Mouse (Mus musculus) liver, embryonic 14.5 days (tissue): ENCODE results near the gene Gm28961. TPM values are rescaled to one million over a fixed set of nuclear protein-coding genes. Genes with fewer than 3 reads are reported as not detected.
"Not testable (repeated sequence)": the region's sequence is repeated elsewhere in the genome, so short reads cannot be mapped to it uniquely, and the experiment has no call there.

ENCODE experiments used
- ATAC-seq: fragments of 200-750 bp; cut with Nextera tagmentation; 2 replicates; pipeline ENCODE4 v1.8.0; 2017; ENCODE audit warnings: moderate number of reproducible peaks, mild to moderate bottlenecking, moderate library complexity; ENCODE audit not compliant: insufficient read depth
- DNase-seq, 3 experiments: peaks; one replicate each; pipeline ENCODE4 v3.0.0-alpha.2; 2012 to 2013; ENCODE audit warnings: low read depth in 3 of 3, low spot score in 3 of 3
- H3K27ac ChIP-seq: fragments of 300-500 bp; sonication (generic); 2 replicates; pipeline ENCODE4 v1.5.1; 2014; ENCODE audit warnings: moderate library complexity, mild to moderate bottlenecking, control low read depth, inconsistent platforms
- H3K27me3 ChIP-seq: fragments of 300-500 bp; sonication (generic); 2 replicates; pipeline ENCODE4 v1.6.1; 2014; ENCODE audit warnings: mild to moderate bottlenecking, low read length, moderate library complexity; ENCODE audit not compliant: control insufficient read depth, insufficient read depth
- H3K36me3 ChIP-seq: fragments of 300-500 bp; sonication (generic); replicated peaks from 2 replicates; pipeline ENCODE4 v1.6.1; 2014; ENCODE audit warnings: low read depth; ENCODE audit not compliant: control insufficient read depth, insufficient read depth
- H3K4me1 ChIP-seq, 2 experiments: fragments of 200-500 bp in 1 of 2; fragments of 300-500 bp in 1 of 2; sonication (generic) in 1 of 2; replicated peaks; 2 replicates each; pipeline ENCODE4 v1.6.1; 2012 to 2014; ENCODE audit warnings: antibody characterized with exemption in 1 of 2, inconsistent platforms in 1 of 2, low read length in 1 of 2; ENCODE audit not compliant: control insufficient read depth in 2 of 2, insufficient read depth in 2 of 2
- H3K4me2 ChIP-seq: fragments of 300-500 bp; sonication (generic); 2 replicates; pipeline ENCODE4 v1.6.1; 2014; ENCODE audit warnings: low read depth, mild to moderate bottlenecking, control low read depth, moderate library complexity
- H3K4me3 ChIP-seq, 2 experiments: fragments of 200-500 bp in 1 of 2; fragments of 300-500 bp in 1 of 2; sonication (generic) in 1 of 2; 2 replicates each; pipeline ENCODE4 v1.5.1; 2012 to 2014; ENCODE audit warnings: low read depth in 2 of 2, low read length in 2 of 2, mild to moderate bottlenecking in 2 of 2, control low read depth in 1 of 2, inconsistent platforms in 1 of 2, moderate library complexity in 1 of 2; ENCODE audit not compliant: insufficient read depth in 1 of 2
- H3K9ac ChIP-seq: fragments of 300-500 bp; sonication (generic); replicated peaks from 2 replicates; pipeline ENCODE4 v1.6.1; 2014; ENCODE audit warnings: mild to moderate bottlenecking, control low read depth, moderate library complexity
- H3K9me3 ChIP-seq: fragments of 300-500 bp; sonication (generic); 2 replicates; pipeline ENCODE4 v1.6.1; 2016; ENCODE audit warnings: low read length, mixed read lengths; ENCODE audit not compliant: control insufficient read depth
- WGBS: fragments of 180-500 bp; shearing (Covaris S2); extraction: QIAGEN DNeasy Blood & Tissue Kit; methylation state at CpG from one replicate; pipeline ENCODE4 v1.1.7; 2014; ENCODE audit not compliant: insufficient replicate concordance; 5-methylcytosine and 5-hydroxymethylcytosine counted together
- polyA plus RNA-seq, 2 experiments: library from polyadenylated mRNA; depleted of rRNA in 1 of 2; stranded (reverse) in 1 of 2; unstranded in 1 of 2; fragments of >200 nt; fragmentation: Nextera tagmentation in 1 of 2; extraction: Ambion mirVana in 1 of 2; gene quantifications; 2 replicates each; pipeline versions ENCODE4 v1.2.1 to v1.2.3; 2012 to 2014

Gene Gm28961
- polyA plus RNA-seq (2012; rRNA removed): not detected in 2 replicates
- polyA plus RNA-seq (2014; fragmentation: Nextera tagmentation; extraction: Ambion mirVana): not detected in 2 replicates

DNA sequence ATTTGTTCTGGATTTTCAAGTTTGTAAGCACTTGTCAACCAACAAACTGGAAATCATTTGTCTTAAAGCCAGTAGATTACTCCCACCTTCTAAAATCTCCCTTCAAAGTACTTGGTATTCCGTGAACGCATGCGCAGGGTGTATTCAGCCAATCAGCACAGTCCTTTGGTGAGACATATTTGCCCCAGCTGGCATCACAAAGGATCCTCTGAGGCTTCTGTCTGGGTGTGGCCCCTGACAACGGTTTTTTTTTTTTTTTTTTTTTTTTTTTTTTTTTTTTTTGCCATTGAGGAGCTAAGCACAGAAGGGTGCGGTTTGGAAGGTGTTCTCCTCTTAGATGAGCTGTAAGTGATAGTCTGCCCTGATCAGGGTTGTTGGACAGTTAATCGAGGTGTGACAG, at the start of gene Gm28961:
Gene Gm28961 (plus strand): TSS at position 301 of the 400 bp plus-strand sequence.
- not testable (repeated sequence) for DNase-seq, ATAC-seq, H3K4me1 ChIP-seq, H3K9ac ChIP-seq, H3K36me3 ChIP-seq, H3K27me3 ChIP-seq, H3K4me3 ChIP-seq, H3K4me2 ChIP-seq, H3K9me3 ChIP-seq, H3K27ac ChIP-seq
- WGBS: no CpG with 5 or more reads among the region's 6 CpGs

Other genes with a start within 250 kb of the Gm28961 start
- not detected in 2 replicates for gene Gm21943, start 172.0 kb upstream of the Gm28961 start, polyA plus RNA-seq (2012; rRNA removed)
- not detected in 2 replicates for gene Gm21943, start 172.0 kb upstream of the Gm28961 start, polyA plus RNA-seq (2014; fragmentation: Nextera tagmentation; extraction: Ambion mirVana)